ENCODE assay signal across 18 mouse cellular contexts in the genomic region with DNA sequence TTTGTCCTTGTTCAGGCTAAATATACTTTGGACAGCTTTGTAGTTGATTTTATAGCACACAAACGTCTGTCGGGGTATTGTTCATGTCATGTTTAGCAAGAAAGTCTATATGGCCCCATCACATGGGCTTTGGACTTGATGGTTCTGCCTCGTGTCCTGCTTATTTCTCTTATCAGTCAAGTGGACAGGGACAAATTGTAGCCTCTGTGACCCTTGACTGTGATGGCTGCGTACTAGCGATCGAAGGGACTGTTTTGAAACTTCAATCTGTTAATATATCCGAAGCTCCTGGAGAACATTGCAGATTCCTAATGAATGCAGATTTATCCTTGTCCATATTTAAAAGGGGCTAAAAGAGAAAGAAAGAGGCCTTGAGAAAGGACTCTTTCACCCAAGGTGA.
"Had no signal": no experiment of that assay in that cellular context is flagged by ENCODE, and none has a peak within 500 bp of the region (broad histone marks: within the 10 kb centered on the region; RNA-seq: fewer than 3 reads in every experiment).

No protein-coding gene starts in this region.

- H3K4me2 ChIP-seq: lung, embryonic 14.5 days; midbrain, embryonic 12.5 days; neural tube, embryonic 13.5 days; neural tube, embryonic 15.5 days; stomach, embryonic 15.5 days had no signal

- DNase-seq: lung, embryonic 14.5 days; lung, postnatal 10 days; lung, postnatal 4 days; midbrain, embryonic 14.5 days; retina, postnatal 1 day; right cerebral cortex, adult 18-20 months; thymus, adult 2 months; thymus, postnatal 25 days; thymus, postnatal 4 days had no signal

- H3K4me3 ChIP-seq: midbrain, embryonic 10.5 days; midbrain, embryonic 12.5 days; myocyte; neural tube, embryonic 13.5 days; neural tube, embryonic 15.5 days; stomach, embryonic 15.5 days had no signal

- H3K9me3 ChIP-seq: midbrain, embryonic 10.5 days; midbrain, embryonic 12.5 days; neural tube, embryonic 13.5 days; neural tube, embryonic 15.5 days; stomach, embryonic 15.5 days had no signal

- H3K9ac ChIP-seq: liver, embryonic 14.5 days; lung, embryonic 14.5 days; midbrain, embryonic 12.5 days; neural tube, embryonic 13.5 days; neural tube, embryonic 15.5 days; stomach, embryonic 15.5 days had no signal

- ATAC-seq: midbrain, embryonic 16.5 days had no signal

- H3K27me3 ChIP-seq: midbrain, embryonic 12.5 days; neural tube, embryonic 13.5 days; neural tube, embryonic 15.5 days; stomach, embryonic 15.5 days had no signal

- H3K36me3 ChIP-seq: midbrain, embryonic 12.5 days; neural tube, embryonic 13.5 days; neural tube, embryonic 15.5 days; stomach, embryonic 15.5 days had no signal

- H3K27ac ChIP-seq: liver, embryonic 14.5 days; midbrain, embryonic 10.5 days; midbrain, embryonic 12.5 days; neural tube, embryonic 13.5 days; neural tube, embryonic 15.5 days; stomach, postnatal 0 days had no signal
